Mouse (Mus musculus) inflammation-experienced regulatory T-cells, adult 6 months (primary cell): ENCODE measurements around the gene Itga11. TPM values are rescaled to one million over a fixed set of nuclear protein-coding genes. Genes with fewer than 3 reads are reported as not detected.

Experiments
- ATAC-seq: one replicate; pipeline ENCODE4 v1.8.0; 2017
- polyA plus RNA-seq, 3 experiments: library from polyadenylated mRNA; unstranded; fragments of 100-300 nt; shearing (Covaris generic); gene quantifications; one replicate each; pipeline ENCODE4 v1.2.1; 2017

The Itga11 gene
- polyA plus RNA-seq, 3 experiments from 2014 or later = 0.09 to 0.13 (median 0.11) TPM

DNA sequence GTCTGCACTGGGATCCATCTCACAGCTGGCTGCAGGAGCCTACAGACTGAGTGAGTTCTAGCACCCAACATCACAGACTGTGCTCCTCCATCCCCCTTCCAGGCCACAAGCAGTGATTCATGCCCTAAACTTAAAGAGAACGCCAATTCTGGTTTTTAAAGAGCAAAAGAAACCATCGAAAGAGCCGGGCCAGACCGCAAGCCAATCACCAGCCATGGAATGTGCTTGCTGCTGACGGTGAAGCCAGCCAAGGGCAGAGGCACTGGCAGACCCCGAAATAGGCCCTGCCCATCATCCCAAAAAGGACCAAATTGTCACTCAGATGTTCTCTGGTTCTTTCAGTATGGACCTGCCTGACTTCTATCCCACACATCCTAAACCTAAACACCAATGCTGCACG, 6.7 kb downstream of the Itga11 start:
- ATAC-seq = no peak

DNA sequence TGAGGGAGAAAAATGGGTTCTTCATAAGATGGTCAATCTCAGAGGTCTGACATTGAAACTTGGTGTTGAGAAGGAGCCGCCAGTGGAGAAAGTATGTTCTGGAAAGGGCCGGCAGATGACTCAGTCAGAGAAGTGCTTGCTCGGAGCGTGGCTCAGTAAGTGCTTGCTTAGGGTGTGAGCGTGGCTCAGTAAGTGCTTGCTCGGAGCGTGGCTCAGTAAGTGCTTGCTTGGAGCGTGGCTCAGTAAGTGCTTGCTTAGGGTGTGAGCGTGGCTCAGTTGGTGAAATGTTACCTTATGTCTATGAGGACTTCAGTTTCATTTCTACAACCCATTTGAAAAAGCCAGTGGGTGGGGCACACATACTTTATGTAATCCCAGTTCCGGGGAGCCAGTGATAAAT, 12.1 kb downstream of the Itga11 start:
- no peak for ATAC-seq

DNA sequence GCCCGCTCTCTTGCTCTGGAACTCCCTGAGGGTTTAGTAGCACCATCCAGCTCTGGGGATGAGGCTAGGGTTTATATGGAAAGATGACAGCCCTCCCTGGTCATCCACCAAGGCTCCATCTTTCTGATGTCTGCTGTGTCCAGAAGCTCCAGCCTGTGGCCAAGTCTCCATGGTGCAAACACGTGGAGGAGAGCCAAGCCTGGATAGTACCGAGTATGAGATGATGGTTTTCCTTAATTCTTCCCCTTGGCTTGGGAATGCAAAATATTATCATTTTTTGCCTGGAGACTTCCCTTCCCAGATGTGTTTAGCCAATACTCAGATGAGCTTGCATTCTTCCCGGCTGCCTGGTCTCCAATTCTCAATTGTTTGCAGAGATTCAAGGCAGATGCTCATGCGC, 16.4 kb downstream of the Itga11 start:
- no peak for ATAC-seq

DNA sequence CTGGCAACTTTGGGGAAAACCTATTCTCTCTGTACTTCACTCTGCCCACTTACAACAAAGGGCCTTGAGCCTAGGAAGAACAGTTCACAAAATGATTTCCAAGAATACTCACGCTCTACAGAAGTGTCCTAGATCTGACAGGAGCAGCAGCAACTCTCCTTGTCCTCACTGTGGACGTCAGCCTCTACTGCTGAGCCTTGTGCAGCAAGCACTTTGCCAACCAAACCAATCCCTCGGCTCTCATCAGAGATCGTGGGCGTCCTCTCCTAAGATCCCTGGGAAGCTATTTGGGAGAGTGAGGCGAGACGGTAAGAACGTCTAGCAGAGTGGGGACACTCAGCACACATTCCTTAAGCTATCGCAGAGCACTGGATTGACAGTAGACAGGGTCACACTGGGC, 17.6 kb downstream of the Itga11 start:
- no peak for ATAC-seq

DNA sequence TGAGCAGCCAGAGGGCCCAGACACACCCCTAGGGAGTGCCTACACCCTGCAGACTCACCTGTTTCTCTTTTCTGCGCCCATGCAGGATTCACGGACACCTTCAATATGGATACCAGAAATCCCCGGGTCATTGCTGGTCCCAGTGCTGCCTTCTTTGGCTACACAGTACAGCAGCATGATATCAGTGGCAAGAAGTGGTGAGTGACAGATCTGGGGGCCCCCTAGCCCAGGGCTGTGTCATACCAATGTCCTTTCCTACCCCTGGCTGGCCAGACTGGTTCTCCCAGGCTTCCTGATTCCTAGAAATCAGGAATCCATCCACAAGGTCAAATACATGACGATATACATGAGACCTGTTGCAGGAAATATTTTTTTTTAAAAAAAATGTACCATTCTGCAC, 19.2 kb downstream of the Itga11 start:
- no peak for ATAC-seq

DNA sequence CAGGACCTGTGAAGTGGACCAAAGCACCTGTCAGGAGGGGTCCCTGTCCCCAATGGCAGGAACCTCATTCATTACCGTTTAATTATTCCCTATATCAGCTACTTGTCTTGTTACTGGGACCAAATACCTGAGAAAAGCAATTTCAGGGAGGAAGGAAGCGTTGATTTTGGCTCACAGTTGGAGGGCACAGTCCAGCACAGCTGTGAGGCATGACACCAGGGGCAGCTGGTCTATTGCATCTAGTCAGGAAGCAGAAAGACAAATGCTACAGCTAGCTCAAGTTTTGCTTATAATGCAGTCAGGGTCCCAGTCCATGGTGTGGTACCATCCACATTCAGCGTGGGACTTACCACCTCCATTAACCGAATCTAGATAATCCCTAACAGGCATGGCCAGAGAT, 29.6 kb downstream of the Itga11 start:
- ATAC-seq = no peak

DNA sequence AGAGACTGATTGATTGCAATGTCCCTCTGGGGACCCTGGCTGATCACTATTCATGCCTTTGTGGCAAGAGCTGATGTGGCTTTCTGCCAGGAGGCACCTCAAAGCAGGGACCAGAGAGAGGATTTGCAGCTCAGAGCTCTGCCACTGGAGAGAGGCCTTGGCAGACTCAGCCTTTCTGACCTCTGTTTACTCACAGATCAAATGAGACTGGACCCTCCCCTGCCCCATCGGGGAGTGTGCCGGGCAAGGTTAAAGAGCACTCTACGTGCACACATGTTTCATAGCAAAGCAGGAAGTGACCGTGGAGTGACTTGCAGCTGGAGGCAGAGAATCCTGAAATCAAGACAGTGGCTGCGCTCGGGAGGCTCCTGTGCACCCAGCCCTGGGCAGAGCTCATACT, 30.2 kb downstream of the Itga11 start:
- ATAC-seq = no peak

DNA sequence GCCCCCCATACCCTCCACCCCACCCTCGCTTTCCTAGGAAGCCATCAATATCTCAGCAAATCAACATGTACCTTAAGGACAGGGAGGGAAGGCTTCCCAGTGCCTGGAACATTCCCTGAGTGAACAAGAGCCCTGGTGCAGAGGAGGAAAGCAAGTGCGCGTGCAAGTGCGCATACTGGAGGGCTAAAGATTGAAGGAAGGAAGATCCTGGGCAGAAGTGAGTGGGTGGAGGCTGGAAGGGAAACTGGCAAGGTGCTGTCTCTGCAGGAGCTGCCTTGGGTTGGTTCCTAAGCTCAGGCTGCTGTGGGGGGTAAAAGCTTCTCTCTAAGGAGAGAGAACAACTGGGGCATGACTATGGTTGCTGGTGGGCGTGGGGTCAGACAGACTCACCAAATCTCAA, 32.4 kb downstream of the Itga11 start:
- no peak for ATAC-seq

DNA sequence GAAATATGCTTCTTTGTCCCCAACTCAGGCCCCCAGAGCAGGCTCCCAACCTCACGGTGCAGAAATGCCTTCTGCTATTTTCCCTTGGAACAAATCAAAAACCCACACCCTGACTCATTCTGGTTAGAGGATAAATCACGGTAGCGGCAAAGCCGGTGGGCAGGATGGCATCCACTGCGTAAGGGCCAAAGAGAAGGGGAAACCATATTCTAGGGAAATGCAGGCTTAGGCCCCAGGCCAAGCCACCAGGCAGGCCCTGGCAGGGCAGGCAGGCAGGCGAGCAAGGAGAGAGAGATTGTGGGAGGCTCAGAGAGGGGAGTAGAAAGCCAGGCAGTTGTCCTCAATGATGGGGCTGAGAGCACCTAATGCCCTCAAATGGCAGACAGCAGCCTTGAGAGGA, 34.7 kb downstream of the Itga11 start:
- no peak for ATAC-seq

DNA sequence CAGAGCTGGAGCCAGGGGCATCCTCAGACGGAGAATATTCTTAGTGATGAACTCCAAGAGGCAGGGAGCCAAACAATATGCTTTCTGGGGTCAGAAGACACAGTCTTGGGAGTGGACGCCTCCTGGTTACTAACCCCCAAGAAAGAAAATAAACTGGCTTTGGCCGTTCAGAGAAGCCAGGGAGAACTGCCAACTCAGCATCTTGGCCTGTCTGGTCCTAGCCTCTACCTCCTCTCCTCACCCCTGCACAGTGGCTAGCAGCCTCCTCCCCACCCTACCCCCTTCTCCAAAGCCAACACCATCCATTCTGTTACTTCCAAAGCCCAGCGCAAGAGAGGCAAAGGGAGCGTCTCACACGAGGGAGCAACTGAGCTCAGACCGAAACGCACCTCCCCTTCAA, 35.4 kb downstream of the Itga11 start:
- ATAC-seq = no peak

DNA sequence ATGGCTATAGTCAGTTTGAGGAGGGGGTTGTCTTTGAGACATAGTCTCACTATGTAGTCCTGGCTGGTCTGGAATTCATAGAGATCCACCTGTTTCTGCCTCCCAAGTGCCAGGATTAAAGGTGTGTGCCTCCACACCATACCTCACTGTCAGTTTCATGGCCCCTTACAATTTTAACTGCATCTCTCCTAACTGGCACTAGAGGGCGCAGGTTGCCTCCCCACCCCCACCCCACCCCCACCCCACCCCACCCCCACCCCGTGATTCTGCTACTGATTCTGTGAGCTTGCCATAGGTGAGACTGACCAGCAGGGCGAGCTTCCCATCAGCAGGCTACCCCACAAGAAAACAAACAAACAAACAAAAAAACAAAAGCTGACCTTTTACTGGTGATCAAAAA, 36.7 kb downstream of the Itga11 start:
- ATAC-seq = no peak

DNA sequence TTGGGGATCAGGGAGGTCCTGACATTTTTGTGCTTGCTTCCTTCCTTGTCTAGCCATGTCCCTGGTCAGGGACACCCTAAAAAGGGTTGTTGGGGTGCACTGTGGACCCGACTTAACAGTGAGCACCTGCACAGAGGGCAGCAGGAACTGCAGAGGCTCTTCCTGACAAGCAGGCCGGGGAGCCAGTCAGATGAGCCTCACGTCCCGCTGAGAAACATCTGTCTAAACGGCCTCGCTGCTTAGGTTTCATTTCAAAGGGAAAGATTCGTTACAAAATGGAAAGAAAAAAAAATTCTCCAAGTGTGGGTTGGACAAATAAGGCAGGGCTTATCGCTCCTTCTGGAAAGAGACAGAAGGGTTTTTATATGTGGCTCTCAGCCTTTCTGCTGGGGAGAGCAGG, 40.4 kb downstream of the Itga11 start:
- ATAC-seq = no peak

DNA sequence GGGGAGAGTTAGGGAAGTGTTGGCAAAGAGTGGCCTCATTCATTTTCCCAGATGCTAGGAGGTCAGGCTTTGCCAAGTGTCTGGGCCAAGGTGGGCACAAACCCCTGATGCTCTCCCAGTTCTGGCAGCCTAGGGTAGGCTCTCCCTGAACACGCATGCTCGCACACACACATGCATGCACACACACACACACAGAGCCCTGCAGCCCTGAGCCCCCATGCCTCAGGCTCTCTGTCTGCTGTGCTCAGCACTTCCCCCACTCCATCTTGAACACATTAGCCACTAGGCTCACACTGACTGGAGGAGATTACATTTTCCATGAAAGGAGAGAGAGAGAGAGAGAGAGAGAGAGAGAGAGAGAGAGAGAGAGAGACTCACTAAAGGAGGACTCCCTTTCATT, 44.2 kb downstream of the Itga11 start:
- ATAC-seq = no peak

DNA sequence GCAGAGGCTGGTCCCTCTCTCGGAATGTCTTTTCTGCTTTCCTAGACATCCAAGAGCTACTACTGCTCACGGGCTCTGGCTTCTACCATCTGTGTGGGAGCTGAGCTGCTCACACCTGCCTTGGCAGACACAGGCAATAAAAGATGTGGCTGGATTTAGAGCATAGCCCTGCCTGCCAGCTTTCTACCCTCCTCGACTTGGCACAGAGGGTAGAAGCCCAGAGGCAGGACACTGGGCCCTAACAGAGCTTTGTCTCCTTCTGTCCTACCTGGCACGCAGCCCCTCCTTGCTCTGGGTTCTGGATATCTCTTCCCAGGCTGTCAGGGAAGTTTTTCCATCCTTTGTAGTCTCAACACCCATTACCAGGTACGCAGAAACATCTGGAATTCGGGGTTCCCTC, 45.1 kb downstream of the Itga11 start:
- no peak for ATAC-seq

DNA sequence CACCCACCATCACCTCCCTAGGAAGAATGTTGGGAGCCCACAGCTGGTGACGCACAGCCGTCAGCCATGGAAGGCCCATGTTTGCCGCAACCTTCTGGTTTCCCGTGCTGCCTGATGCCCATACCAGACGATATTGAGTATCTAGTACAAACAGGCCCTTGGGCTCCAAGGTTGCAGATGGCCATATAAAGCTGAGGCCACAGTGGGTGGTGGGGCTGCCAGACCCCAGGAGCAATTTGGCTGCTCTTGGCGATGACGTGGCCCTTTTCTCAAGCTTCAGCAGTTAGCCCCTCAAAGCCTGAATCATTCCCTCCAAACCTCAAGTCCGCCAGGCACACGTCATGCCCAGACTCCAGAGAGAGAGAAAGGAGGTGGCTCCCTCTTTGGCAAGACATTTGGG, 46.5 kb downstream of the Itga11 start:
- ATAC-seq = no peak

DNA sequence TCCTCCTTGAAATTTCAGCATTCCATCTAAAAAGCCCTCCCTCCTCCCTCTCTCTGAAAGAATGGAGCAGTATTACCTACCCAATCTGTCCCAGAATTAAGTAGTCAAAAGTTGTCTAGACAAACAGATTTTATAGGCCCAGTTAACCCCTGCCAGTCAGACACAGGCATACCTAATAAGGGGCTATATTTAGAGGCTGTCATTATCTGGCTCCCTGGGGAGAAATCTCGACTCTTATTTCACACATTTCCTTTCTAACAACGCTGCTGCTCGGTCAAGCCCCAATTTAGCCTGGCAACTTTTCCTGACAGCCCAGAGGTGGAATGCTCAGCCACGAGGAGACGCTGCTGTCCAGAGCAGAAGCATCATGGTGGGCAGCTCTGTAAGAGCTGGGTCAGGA, 47.6 kb downstream of the Itga11 start:
- ATAC-seq = no peak

DNA sequence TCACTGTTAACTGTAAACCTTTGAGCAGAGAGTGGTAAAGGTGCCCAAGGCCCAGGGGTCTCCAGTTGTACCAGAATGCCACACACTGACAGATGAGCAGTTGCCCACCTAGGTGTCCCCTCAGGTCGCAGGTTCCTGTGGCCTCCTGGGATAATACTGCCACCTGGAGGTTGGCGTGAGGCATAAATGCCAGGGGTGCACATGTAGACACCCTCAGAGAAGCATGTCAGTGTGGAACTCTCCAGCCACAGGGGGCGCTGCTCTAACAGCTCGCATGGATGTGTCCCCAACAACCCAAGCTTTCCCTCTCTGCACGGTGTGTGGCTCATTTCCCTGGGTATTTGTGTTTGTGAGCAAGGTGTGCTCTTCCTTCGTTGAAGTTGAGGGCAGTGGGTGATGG, 48.8 kb downstream of the Itga11 start:
- ATAC-seq = no peak

DNA sequence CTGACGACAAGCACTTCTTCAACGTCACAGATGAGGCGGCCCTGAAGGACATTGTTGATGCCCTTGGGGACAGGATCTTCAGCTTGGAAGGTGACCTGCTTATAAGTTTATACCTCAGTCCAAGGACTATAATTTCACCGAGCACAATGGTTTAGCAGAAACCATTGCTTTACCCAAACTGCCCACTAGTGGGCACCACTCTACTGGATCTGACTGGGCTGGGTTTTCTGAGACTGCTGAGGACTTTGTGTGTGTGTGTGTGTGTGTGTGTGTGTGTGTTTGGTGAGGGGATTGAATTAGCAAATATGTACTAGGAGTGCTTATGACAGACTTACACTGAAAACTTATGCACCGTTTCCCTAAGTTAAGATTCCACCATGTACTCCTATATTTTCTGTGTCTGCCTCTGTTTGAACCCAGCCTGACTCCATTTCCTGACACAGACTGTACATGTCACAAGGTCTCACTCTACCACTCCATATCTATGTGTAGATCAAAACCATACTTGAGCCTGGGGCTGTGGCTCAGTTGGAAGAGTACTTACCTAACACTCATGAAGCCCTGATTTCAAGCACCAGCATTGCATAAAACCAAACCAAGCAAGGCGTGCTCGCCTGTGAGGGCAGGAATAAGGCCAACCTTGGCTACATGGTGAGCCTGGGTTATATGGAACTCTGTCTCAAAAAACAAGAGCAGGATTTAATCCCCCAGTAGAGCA, 67.1 kb downstream of the Itga11 start:
- no peak for ATAC-seq

DNA sequence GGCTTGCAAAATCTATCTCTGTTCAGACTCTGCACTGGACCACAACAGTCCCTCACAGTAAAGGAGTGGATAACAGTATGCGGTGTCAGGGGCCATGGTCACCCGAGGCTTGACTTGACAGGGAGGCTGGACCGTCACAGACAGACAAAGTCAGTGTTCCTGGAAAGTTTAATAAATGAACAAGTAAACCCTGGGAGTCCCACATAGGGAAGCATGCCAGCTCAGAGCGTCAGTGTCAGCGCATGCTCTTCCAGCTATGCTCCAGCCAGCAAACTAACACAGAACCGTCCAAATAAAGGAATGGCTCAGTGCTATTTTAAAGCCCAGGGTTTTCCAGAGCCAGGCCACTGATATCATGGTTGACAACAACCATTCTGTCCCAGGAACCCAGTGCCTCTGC, 69.0 kb downstream of the Itga11 start:
- no peak for ATAC-seq

DNA sequence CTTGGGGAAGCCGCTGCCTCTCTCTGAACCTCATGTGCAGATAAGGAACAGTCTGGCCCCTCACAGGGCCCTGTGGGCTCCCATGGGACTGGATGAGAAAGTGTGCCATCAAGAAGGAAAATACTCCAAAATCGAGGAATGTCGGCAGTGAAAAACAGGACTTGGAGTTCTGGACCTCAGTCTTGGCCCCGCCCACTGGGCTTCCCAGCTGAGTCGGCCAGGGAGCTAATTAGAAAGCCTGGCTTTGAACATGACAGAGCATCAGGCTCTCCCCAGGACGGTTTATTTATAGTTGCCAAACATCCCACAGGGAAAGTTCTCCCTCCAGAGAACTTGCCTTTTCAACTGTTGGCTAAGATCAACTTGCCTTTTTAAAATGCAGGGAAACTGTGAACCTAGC, 72.0 kb downstream of the Itga11 start:
- no peak for ATAC-seq

DNA sequence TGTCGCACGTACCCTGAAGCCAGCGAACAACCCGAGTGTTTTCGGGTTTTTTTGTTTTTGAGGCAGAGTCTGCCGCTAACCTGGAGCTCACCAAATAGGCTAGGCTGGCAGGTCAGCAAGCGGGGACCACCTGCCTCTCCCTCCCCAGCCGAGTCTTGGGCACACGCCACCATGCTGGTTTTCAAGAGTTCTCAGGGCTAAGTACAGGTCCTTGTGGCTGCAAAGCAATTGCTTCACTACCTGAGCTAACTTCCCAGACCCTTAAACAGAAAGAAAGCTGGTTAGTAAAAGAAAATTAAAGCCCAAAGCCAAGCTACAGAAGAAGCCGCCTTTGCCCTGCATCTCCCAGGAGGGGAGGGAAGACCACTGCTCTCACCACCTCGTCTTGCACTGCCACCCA, 72.8 kb downstream of the Itga11 start:
- no peak for ATAC-seq

DNA sequence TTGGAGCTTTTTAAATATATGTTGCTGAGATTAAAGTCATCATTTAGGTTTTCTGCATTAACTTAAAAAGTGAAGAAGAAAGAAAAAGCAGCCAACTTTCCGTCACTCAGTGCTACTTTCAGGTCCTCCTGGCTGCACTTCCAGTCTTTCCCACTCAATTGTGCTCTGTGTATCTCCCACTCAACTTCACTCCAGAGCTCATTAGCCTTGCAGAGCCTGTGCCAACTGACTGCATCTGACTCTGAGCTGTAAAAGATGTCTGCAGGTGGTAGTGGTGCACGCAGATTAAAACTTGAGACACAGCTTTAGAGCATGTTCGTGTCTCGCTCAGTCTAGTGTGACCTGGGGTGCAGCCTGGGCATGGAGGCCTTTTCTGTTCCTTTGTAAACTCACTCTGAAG, 80.7 kb downstream of the Itga11 start:
- ATAC-seq = no peak

DNA sequence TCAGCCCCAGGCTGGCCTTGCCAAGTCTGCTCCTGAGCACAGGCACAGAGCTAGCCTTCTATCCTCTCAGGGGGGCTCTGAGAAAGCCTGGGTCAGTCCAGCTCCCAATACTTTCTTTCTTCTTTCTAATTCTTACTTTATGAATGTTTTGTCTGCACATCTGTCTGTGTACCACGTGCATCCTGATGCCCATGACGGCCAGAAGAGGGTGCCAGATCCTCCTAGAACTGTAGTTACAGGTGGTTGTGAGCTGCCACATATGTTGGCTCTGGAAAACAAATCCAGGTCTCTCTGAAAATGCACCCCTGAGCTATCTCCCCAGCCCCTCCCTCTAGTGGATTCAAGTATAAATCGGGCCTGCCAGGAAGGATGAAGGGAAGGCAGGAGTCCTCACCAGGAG, 82.0 kb downstream of the Itga11 start:
- ATAC-seq = no peak

DNA sequence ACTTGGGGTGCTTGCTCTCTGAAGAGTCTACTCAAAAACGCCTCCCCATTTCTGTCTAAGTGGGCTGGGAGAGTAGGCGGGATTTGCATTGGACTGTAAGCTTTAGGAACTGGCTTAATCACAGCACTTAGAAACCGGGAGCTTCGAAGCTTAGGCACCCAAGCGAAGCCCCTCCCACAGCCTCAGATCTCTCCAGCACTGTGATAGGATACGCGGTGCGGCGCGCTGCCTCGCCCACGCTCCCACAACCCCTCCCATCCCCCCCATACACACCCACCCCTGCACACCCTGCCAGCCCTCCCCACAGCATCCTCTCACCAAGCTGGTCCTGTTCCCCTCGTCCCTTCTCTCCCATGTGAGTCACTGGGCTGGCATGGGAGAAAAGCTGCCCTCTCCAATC, 85.9 kb downstream of the Itga11 start:
- no peak for ATAC-seq

DNA sequence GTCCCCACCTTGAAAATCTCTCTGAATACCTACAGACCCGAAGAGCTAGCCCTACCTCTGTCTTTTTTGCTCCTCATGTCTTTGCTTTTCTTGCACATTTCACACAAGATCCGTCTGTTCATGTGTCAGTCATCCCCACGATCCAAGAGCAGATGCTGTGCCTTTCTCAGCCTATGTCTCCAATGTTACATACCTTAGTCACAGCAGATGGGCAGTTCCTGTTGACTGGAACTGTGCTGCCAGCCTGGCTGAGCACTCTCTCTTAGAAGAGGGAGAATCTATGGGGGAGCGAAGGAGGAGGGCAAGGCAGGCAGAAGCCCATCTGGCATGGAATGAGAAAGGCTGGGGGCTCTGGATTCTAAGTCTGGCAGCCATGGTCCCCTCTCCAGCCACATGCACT, 87.7 kb downstream of the Itga11 start:
- ATAC-seq = no peak

DNA sequence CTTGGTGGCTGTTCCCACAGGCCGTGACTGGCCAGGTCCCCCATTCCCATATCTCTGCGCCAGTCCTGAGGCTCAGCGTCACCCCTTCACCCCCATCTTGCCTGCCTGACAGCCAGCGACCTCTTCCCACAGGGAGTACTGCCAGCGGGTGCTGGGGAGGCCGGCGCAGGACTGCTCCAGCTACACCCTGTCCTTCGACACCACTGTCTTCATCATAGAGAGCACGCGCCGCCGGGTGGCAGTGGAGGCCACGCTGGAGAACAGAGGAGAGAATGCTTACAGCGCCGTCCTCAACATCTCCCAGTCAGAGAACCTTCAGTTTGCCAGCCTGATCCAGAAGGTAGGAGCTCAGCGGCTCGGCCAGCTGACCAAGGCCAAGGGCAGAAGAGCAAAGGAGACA, 89.8 kb downstream of the Itga11 start:
- ATAC-seq = no peak
